Mouse (Mus musculus) neutrophil, adult 59 days (primary cell): ENCODE measurements around the gene Stpg2. TPM values are rescaled to one million over a fixed set of nuclear protein-coding genes. Genes with fewer than 3 reads are reported as not detected.

Experiments used
- total RNA-seq, 2 experiments: library from RNA; stranded (reverse); gene quantifications; 1 replicate in 1 of 2; 2 replicates in 1 of 2; pipeline ENCODE4 v1.2.4; 2023

Gene Stpg2
- total RNA-seq = not detected

GRCm38 (mm10) chr3:139205444-139205998 is at the start of gene Stpg2:
Gene Stpg2, plus strand, starts transcription at chr3:139205694.

Other genes with a start within 250 kb of the Stpg2 start
- gene Rap1gds1, start 130.5 kb upstream of the Stpg2 start, total RNA-seq = 10 to 100 TPM; 53.0 to 53.1 TPM